Mouse (Mus musculus) small intestine, adult 2 months (tissue): ENCODE results near the gene Sept8.

ENCODE experiments used
- CTCF ChIP-seq: fragments of 200-500 bp; IDR thresholded peaks from 2 replicates; pipeline ENCODE4 v1.5.1; 2012; ENCODE audit warnings: low read depth, mild to moderate bottlenecking, control low read depth, inconsistent platforms, low read length, moderate library complexity, mixed read lengths; ENCODE audit not compliant: insufficient replicate concordance, insufficient read length; ENCODE audit errors: extremely low read depth
- POLR2A ChIP-seq: fragments of 200-500 bp; IDR thresholded peaks from 2 replicates; pipeline ENCODE4 v1.6.1; 2012; ENCODE audit warnings: low read depth, mild to moderate bottlenecking, control low read depth, inconsistent platforms, low read length, moderate library complexity

DNA sequence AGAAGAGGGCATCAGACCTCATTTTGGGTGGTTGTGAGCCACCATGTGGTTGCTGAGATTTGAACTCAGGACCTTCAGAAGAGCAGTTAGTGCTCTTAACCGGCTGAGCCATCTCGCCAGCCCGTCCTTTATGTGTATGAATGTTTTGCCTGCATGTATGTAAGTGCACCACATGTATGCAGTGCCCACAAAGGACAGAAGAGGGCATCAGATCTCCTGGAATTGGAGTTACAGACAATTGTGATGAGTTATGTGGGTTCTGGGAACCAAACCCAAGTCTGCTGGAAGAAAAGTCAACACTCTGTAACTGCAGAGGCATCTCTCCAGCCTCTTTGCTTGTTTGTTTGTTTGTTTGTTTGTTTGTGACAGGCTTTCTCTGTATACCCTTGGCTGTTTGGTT lies 61.5 kb downstream of the Sept8 start:
- TF ChIP-seq POLR2A (no peak), CTCF (no peak)
